Mouse (Mus musculus) cerebellum, adult 2 months (tissue): ENCODE measurements around the gene Atp11a.

Source experiments
- CTCF ChIP-seq: fragments of 200-500 bp; IDR thresholded peaks from 2 replicates; pipeline ENCODE4 v1.5.1; 2011; ENCODE audit warnings: low read depth, mild to moderate bottlenecking, control low read depth, low read length, moderate library complexity, borderline replicate concordance; ENCODE audit not compliant: insufficient read depth
- POLR2A ChIP-seq: fragments of 200-500 bp; IDR thresholded peaks from 2 replicates; pipeline ENCODE4 v1.6.1; 2011; ENCODE audit warnings: low read length, control low read depth, borderline replicate concordance; ENCODE audit not compliant: insufficient read depth

- TF ChIP-seq CTCF (no peak), POLR2A (no peak)
These were observed 45.2 kb upstream of the Atp11a start for GRCm38 (mm10) chr8:12711623-12712022.
